Mouse (Mus musculus): Measurements from ENCODE around the gene Slc15a4.

- TF ChIP-seq POLR2A (IDR thresholded peaks at IDR 0.05; ENCODE audit: borderline replicate concordance, extremely low read depth, low read depth, low read length) (no peak), CTCF (IDR thresholded peaks at IDR 0.05; ENCODE audit: insufficient read depth, low read length) (no peak)
Observed at GRCm38 (mm10) chr5:127607507-127607906, 25.2 kb downstream of the Slc15a4 start.
